Mouse (Mus musculus): ENCODE results near the gene Olfr284.
A peak's percentile ranks its signal among the peaks of the same experiment; 100 is the strongest.

The Olfr284 gene

GRCm38 (mm10) chr15:98340887-98341286, at the start of gene Olfr284:
TSS of gene Olfr284 (minus strand) at chr15:98340987.
- DNase-seq, result no peak

- peak in 1 of 2 experiments; percentile 43 for DNase-seq
These were observed 49.0 kb upstream of the Olfr284 start for GRCm38 (mm10) chr15:98389796-98390195.

GRCm38 (mm10) chr15:98387621-98388020, 46.8 kb upstream of the Olfr284 start:
- DNase-seq, result no peak

- no peak for DNase-seq
These were observed 40.1 kb upstream of the Olfr284 start, which contains the start of gene Olfr283 for GRCm38 (mm10) chr15:98380846-98381245. TSS of gene Olfr283 (minus strand) at chr15:98380946.

- no peak for DNase-seq
These were observed 37.4 kb upstream of the Olfr284 start for GRCm38 (mm10) chr15:98378209-98378608.

GRCm38 (mm10) chr15:98317177-98317724, 23.5 kb downstream of the Olfr284 start, which contains the start of gene Olfr285:
TSS of gene Olfr285 (minus strand) at chr15:98317353.
- DNase-seq, result no peak

- no peak for DNase-seq
These were observed 25.1 kb downstream of the Olfr284 start for GRCm38 (mm10) chr15:98315703-98316102.

- DNase-seq, result no peak
These were observed 44.9 kb downstream of the Olfr284 start, which contains the start of gene Zfp641 for GRCm38 (mm10) chr15:98295628-98296551. TSS of gene Zfp641 (minus strand) at chr15:98296161.

GRCm38 (mm10) chr15:98293651-98294050, 47.1 kb downstream of the Olfr284 start:
- no peak for DNase-seq

All from spleen, adult 18-20 months (tissue).